8 mouse cellular contexts compared by ENCODE assay signal in the genomic region with DNA sequence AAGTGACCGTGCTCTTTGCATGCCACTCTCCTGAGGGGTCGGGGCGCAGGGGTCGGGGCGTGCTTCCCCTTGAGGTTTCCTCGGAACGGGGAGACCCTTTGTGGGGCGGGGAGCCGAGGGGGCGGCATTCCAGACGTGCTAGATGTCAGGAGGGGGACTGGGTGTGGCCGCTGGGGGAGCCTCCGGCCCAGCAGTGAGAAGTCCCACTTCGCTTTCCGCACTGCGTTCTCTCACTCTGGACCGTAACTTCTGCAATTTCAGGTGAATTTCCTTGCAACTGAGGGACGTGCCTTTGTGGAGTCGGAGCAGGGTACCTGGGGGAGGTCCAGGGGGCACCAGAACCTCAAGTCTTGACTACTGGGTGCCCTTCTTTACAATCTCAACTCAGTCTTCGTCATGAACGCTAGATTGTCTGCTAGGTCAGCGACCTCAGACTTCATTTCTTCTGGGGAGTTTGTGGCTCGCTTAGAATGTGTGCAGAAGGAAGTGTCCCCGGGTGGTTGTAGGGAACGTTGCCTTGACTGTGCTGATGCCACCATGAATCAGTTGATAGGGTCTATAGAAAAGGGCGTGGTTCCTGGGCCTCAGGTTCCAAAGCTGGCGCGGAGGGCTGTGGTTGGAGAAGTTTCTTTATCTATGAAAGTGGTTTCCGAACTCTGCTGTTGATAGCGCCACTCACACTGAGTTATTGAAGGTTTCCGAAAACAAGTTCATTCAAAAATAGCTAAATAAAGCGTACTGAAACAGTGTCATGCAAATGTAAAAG. TPM values are rescaled to one million over a fixed set of nuclear protein-coding genes. Genes with fewer than 3 reads are reported as not detected.
DNase-seq lines count a peak whose midpoint lies in the region; ATAC-seq lines count a peak whose summit lies in the region.

No protein-coding gene starts in this region.

- peak; percentile 46 for ATAC-seq in CD4-positive, CD25-positive, alpha-beta regulatory T cell, adult 4 months
- no peak; the same call in 1 of the 2 replicates for ATAC-seq in embryonic facial prominence, embryonic 11.5 days (replicated peaks; ENCODE audit: insufficient number of reproducible peaks, low FRiP score, low TSS enrichment, low read depth)
- peak; percentile 37; the same call in 1 of the 2 replicates for ATAC-seq in hindbrain, embryonic 13.5 days (ENCODE audit: low FRiP score)
- peak; percentile 60 for ATAC-seq in lung, embryonic 15.5 days (ENCODE audit: borderline replicate concordance, extremely low read depth, low FRiP score, low TSS enrichment)
- ATAC-seq in neutrophil, adult 5-6 weeks (ENCODE audit: extremely low read depth, insufficient number of reproducible peaks, low FRiP score, poor library complexity, severe bottlenecking): peak; percentile 33

- H3K4me2 ChIP-seq in embryonic facial prominence, embryonic 11.5 days (ENCODE audit: low read depth, low read length): peak overlapping the region; percentile 85
- peak overlapping the region; percentile 65 for H3K4me2 ChIP-seq in hindbrain, embryonic 13.5 days
- peak overlapping the region; percentile 62 for H3K4me2 ChIP-seq in lung, embryonic 15.5 days

- peak overlapping the region; percentile 78 for H3K9ac ChIP-seq in embryonic facial prominence, embryonic 11.5 days (replicated peaks; ENCODE audit: low read length)
- H3K9ac ChIP-seq in hindbrain, embryonic 13.5 days: peak overlapping the region; percentile 73
- H3K9ac ChIP-seq in lung, embryonic 15.5 days: peak overlapping the region; percentile 90

- H3K27ac ChIP-seq in embryonic facial prominence, embryonic 11.5 days (replicated peaks; ENCODE audit: low read depth, low read length): peak overlapping the region; percentile 73
- peak overlapping the region; percentile 83 for H3K27ac ChIP-seq in hindbrain, embryonic 13.5 days
- peak overlapping the region; percentile 98 for H3K27ac ChIP-seq in lung, embryonic 15.5 days

- no peaks in the 10 kb centered on the region for H3K36me3 ChIP-seq in embryonic facial prominence, embryonic 11.5 days (replicated peaks; ENCODE audit: control insufficient read depth, insufficient read depth, low read depth, low read length)
- H3K36me3 ChIP-seq in hindbrain, embryonic 13.5 days: no peaks in the 10 kb centered on the region
- H3K36me3 ChIP-seq in lung, embryonic 15.5 days: no peaks in the 10 kb centered on the region

- intact Hi-C loops in left cerebral cortex, postnatal 14 days (cut with DNase I): no loop called here

- WGBS in embryonic facial prominence, embryonic 11.5 days: 8% methylated on average over 29 of the region's 32 CpGs
- 7% methylated on average over 32 of the region's 32 CpGs for WGBS in hindbrain, embryonic 13.5 days
- WGBS in lung, embryonic 15.5 days: 6% methylated on average over 32 of the region's 32 CpGs

- H3K4me3 ChIP-seq in embryonic facial prominence, embryonic 11.5 days (ENCODE audit: low read depth, low read length): peak overlapping the region; percentile 61
- H3K4me3 ChIP-seq in hindbrain, embryonic 13.5 days: peak overlapping the region; percentile 49
- peak overlapping the region; percentile 84 for H3K4me3 ChIP-seq in lung, embryonic 15.5 days

- no peaks in the 10 kb centered on the region for H3K9me3 ChIP-seq in embryonic facial prominence, embryonic 11.5 days (replicated peaks; ENCODE audit: control insufficient read depth, low read length)
- H3K9me3 ChIP-seq in hindbrain, embryonic 13.5 days: no peaks in the 10 kb centered on the region
- H3K9me3 ChIP-seq in lung, embryonic 15.5 days: no peaks in the 10 kb centered on the region

- H3K27me3 ChIP-seq in embryonic facial prominence, embryonic 11.5 days (ENCODE audit: control insufficient read depth, insufficient read depth, low read length): no peaks in the 10 kb centered on the region
- peaks cover 30% of the 10 kb centered on the region for H3K27me3 ChIP-seq in hindbrain, embryonic 13.5 days
- no peaks in the 10 kb centered on the region for H3K27me3 ChIP-seq in lung, embryonic 15.5 days

- peak; percentile 66 for DNase-seq in 3T3-L1 (ENCODE audit: low read depth, low spot score)
- DNase-seq in embryonic facial prominence, embryonic 11.5 days (ENCODE audit: low spot score): no peak
- no peak for DNase-seq in left cerebral cortex, postnatal 14 days (ENCODE audit: low spot score in 2 of 2)
- no peak for DNase-seq in layer of hippocampus, postnatal 25 days (ENCODE audit: extremely low spot score in 1 of 2, low spot score in 1 of 2)

- peaks cover 7% of the 10 kb centered on the region for H3K4me1 ChIP-seq in embryonic facial prominence, embryonic 11.5 days (ENCODE audit: control insufficient read depth, insufficient read depth, low read length)
- peaks cover 40% of the 10 kb centered on the region for H3K4me1 ChIP-seq in hindbrain, embryonic 13.5 days (replicated peaks)
- H3K4me1 ChIP-seq in lung, embryonic 15.5 days: peaks cover 51% of the 10 kb centered on the region

RNA-seq across cellular contexts. Expression of gene Anxa2, which starts 0.7 kb away (rescaled TPM):
- polyA plus RNA-seq in CD4-positive, CD25-positive, alpha-beta regulatory T cell, adult 4 months (2017; shearing (Covaris generic)): 100 to 1,000 TPM in 1 of 2 experiments, 10 to 100 TPM in 1; 95.7 to 127 TPM
- polyA plus RNA-seq in embryonic facial prominence, embryonic 11.5 days (2014; fragmentation: Nextera tagmentation; extraction: Ambion mirVana): 288 and 316 TPM in 2 replicates
- 187 TPM in 2 replicates for polyA plus RNA-seq in hindbrain, embryonic 13.5 days (2015; fragmentation: Nextera tagmentation; extraction: Ambion mirVana)
- 776 and 858 TPM in 2 replicates for polyA plus RNA-seq in lung, embryonic 15.5 days (2015; fragmentation: Nextera tagmentation; extraction: Ambion mirVana)
- 697 and 703 TPM in 2 replicates for total RNA-seq in neutrophil, adult 5-6 weeks (2017)
- 10 to 100 TPM; 14.4 to 18.8 TPM for total RNA-seq in left cerebral cortex, postnatal 14 days (2021)
- total RNA-seq in layer of hippocampus, postnatal 25 days (2021): 1 to 10 TPM; 8.5 to 9.4 TPM

RNA-seq across cellular contexts. Expression of gene Ice2, which starts 56.4 kb away (rescaled TPM):
- polyA plus RNA-seq in CD4-positive, CD25-positive, alpha-beta regulatory T cell, adult 4 months (2017; shearing (Covaris generic)): 10 to 100 TPM; 24.5 to 31.2 TPM
- polyA plus RNA-seq in embryonic facial prominence, embryonic 11.5 days (2014; fragmentation: Nextera tagmentation; extraction: Ambion mirVana): 27.3 and 32.1 TPM in 2 replicates
- polyA plus RNA-seq in hindbrain, embryonic 13.5 days (2015; fragmentation: Nextera tagmentation; extraction: Ambion mirVana): 11.4 and 12.5 TPM in 2 replicates
- 20.4 and 20.6 TPM in 2 replicates for polyA plus RNA-seq in lung, embryonic 15.5 days (2015; fragmentation: Nextera tagmentation; extraction: Ambion mirVana)
- total RNA-seq in neutrophil, adult 5-6 weeks (2017): 26.3 and 27.4 TPM in 2 replicates
- total RNA-seq in left cerebral cortex, postnatal 14 days (2021): 10 to 100 TPM in 1 of 2 experiments, 1 to 10 TPM in 1; 7.4 to 10.9 TPM
- 10 to 100 TPM in 1 of 2 experiments, 1 to 10 TPM in 1; 9.8 to 10.9 TPM for total RNA-seq in layer of hippocampus, postnatal 25 days (2021)
